Mouse (Mus musculus) forebrain, embryonic 10.5 days (tissue): ENCODE results near the gene Thada. TPM values are rescaled to one million over a fixed set of nuclear protein-coding genes. Genes with fewer than 3 reads are reported as not detected.
"Not testable (repeated sequence)": the region's sequence is repeated elsewhere in the genome, so short reads cannot be mapped to it uniquely, and the experiment has no call there.

Experiments used
- DNase-seq: peaks from one replicate; pipeline ENCODE4 v3.0.0-alpha.2; 2017; ENCODE audit warnings: low spot score; ENCODE audit errors: extremely low spot score
- H3K27ac ChIP-seq: fragments of 300-500 bp; sonication (generic); 2 replicates; pipeline ENCODE4 v1.5.1; 2016; ENCODE audit warnings: mild to moderate bottlenecking
- H3K27me3 ChIP-seq: fragments of 300-500 bp; sonication (generic); 2 replicates; pipeline ENCODE4 v1.6.1; 2016; ENCODE audit warnings: mild to moderate bottlenecking; ENCODE audit not compliant: poor library complexity, severe bottlenecking
- H3K36me3 ChIP-seq: fragments of 300-500 bp; sonication (generic); replicated peaks from 2 replicates; pipeline ENCODE4 v1.6.1; 2016; ENCODE audit warnings: mild to moderate bottlenecking, moderate library complexity
- H3K4me1 ChIP-seq: fragments of 300-500 bp; sonication (generic); 2 replicates; pipeline ENCODE4 v1.6.1; 2016
- H3K4me3 ChIP-seq: fragments of 300-500 bp; sonication (generic); 2 replicates; pipeline ENCODE4 v1.5.1; 2016; ENCODE audit warnings: mild to moderate bottlenecking, moderate library complexity
- H3K9me3 ChIP-seq: fragments of 300-500 bp; sonication (generic); 2 replicates; pipeline ENCODE4 v1.6.1; 2016; ENCODE audit warnings: mild to moderate bottlenecking, moderate library complexity
- WGBS: fragments of 180-500 bp; shearing (Covaris S2); methylation state at CpG from one replicate; pipeline ENCODE4 v1.1.7; 2016; 5-methylcytosine and 5-hydroxymethylcytosine counted together
- polyA plus RNA-seq: library from polyadenylated mRNA; unstranded; fragments of >200 nt; fragmentation: Nextera tagmentation; extraction: Ambion mirVana; gene quantifications from 2 replicates; pipeline ENCODE4 v1.2.1, GENCODE M21; 2016

Thada gene
- polyA plus RNA-seq, 1 experiment from 2014 or later, result 12.1 TPM

DNA sequence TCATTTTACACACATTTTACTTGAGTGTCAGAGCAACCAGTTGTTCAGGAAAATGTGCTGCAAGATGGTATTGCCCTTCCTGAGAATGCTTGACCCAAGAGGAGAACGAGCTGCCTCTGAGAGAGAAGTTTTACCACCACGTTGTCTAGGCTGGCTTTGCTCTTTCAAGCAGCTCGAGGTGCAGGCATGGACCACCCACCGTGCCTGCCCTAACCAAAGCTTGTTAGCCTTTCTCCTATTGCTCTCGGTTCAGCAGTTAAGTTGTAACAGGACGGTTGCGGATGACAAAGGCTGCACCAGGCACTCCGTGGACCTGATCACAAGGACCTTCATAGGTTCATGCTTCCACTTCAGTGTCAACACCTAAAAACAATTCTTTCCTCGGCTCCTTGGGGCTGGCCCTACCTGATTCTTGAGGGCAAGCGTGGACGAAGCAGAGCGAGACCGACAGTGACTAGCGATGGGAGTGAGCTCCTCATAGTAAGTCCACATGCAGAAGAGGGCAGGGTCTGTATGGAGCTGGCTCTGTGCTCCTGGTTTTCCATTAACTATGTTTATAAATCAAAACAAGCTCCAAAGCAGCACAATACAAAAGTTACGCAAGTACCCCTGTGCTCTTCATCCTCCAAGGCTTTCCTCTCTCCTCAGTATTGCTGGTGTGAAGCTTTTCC is 241.7 kb downstream of the Thada start:
- Histone ChIP-seq H3K4me1 (peaks cover 10% of the 10 kb centered on the region), H3K36me3 (peaks cover 90% of the 10 kb centered on the region), H3K9me3 (no peaks in the 10 kb centered on the region), H3K27me3 (no peaks in the 10 kb centered on the region), H3K4me3 (no peak overlapping the region), H3K27ac (no peak overlapping the region)
- DNase-seq, result no peak
- WGBS, result 71% methylated on average over 15 of the region's 15 CpGs

- H3K36me3 ChIP-seq, result peaks cover 68% of the 10 kb centered on the region
- H3K27ac ChIP-seq, H3K9me3 ChIP-seq, H3K27me3 ChIP-seq, DNase-seq, H3K4me1 ChIP-seq, H3K4me3 ChIP-seq: not testable (repeated sequence)
- WGBS, result 95% methylated on average over 2 of the region's 2 CpGs
Observed at GRCm38 (mm10) chr17:84218841-84219240, 247.2 kb downstream of the Thada start.

GRCm38 (mm10) chr17:84217696-84218095 is 248.3 kb downstream of the Thada start:
- peaks cover 58% of the 10 kb centered on the region for H3K36me3 ChIP-seq

DNA sequence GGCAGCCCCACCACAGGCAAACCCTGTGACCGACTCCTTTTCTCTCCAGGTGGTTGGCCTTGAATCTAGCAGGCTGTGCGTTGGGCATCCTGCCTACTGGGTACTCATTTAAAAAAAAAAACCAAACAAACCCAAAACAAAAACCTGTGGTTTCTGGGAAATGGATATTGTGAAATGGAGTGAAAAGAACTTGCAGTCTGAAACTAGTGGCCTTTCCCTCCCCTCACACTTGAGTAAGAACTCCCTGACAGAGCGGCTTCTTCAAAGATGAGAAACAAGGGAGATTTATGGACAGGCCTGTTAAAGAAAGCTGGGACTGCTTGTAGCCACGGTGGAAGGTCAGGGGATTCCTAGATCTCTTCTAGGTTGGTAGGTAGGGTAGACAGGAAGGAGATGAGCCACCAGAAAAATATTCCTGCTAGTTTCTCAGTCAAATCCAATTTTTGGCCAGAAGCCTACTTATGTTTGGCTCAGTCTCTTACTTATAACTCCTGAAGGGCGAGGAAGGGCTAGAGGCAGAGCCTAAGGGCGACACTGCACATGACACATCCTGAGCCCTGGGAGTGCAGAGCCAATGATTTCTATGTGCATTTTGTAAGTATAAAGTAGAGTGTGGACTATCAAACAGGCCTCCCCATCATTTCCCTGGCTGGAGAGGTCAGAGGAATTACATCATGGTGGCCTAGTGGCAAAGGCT is 250.6 kb downstream of the Thada start:
- 88% methylated on average over 6 of the region's 6 CpGs for WGBS

More at GRCm38 (mm10) chr17:84217696-84218095, 248.3 kb downstream of the Thada start:
- no peaks in the 10 kb centered on the region for H3K27me3 ChIP-seq
- H3K4me3 ChIP-seq, result no peak overlapping the region
- WGBS, result 88% methylated on average over 3 of the region's 3 CpGs
- H3K27ac ChIP-seq, result no peak overlapping the region
- no peaks in the 10 kb centered on the region for H3K9me3 ChIP-seq
- no peak for DNase-seq
- H3K4me1 ChIP-seq, result no peaks in the 10 kb centered on the region

DNA sequence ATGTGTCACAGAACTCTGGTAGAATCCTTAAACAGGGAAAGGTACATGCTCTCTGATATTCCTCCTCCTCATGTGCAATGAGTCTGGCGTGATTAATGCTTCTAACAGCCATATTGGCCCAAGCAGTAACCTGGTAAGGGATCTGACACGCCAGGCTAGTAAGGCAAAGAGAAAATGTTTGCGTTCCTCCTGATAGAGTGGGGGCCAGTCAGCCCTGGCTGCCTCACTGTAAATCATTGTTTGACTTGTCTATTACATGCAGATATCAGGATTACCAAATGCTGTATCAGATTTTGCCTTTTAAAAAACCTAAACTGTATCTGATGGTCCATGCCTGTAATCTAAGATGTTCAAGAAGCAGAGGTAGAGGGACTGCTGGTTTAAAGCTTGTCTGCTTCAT is 252.5 kb downstream of the Thada start:
- WGBS, result 91% methylated on average over 3 of the region's 3 CpGs
- H3K4me1 ChIP-seq, result 0 out of 2 replicates have a peak, but pooled peaks cover 4% of the 10 kb centered on the region
- no peaks in the 10 kb centered on the region for H3K27me3 ChIP-seq
- no peak overlapping the region for H3K27ac ChIP-seq
- no peak overlapping the region for H3K4me3 ChIP-seq
- DNase-seq, result no peak
- H3K36me3 ChIP-seq, result peaks cover 29% of the 10 kb centered on the region
- H3K9me3 ChIP-seq, result no peaks in the 10 kb centered on the region

More for the DNA sequence above, 250.6 kb downstream of the Thada start:
- no peaks in the 10 kb centered on the region for H3K9me3 ChIP-seq
- DNase-seq, result no peak
- H3K4me1 ChIP-seq, result no peaks in the 10 kb centered on the region
- no peak overlapping the region for H3K27ac ChIP-seq
- no peaks in the 10 kb centered on the region for H3K27me3 ChIP-seq
- no peak overlapping the region for H3K4me3 ChIP-seq
- H3K36me3 ChIP-seq, result peaks cover 46% of the 10 kb centered on the region

DNA sequence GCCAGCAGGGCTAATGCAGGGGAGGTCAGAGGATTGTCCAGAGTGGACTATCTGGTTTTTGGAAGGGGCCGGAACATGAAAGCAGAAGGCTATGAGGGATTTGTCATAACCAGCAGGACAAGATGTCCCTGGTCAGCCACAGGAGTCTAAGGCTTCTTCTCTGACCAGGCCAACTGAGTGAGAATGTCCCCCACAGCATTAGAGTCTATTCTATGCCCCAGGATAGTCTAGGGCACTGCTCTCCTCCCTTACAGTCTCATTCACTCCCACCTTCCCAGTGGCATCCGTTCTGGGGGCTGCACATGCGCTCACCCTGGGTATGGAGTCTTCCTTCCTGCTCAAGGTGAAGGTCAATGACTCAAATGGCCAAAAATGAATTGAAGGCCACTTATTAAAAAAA is 258.4 kb downstream of the Thada start:
- no peak overlapping the region for H3K27ac ChIP-seq
- DNase-seq, result no peak
- WGBS, result 89% methylated on average over 3 of the region's 3 CpGs

GRCm38 (mm10) chr17:84206239-84206638 is 259.8 kb downstream of the Thada start:
- 93% methylated on average over 3 of the region's 3 CpGs for WGBS
- Histone ChIP-seq H3K9me3 (no peaks in the 10 kb centered on the region), H3K36me3 (peaks cover 18% of the 10 kb centered on the region), H3K27ac (no peak overlapping the region), H3K4me1 (peaks cover 18% of the 10 kb centered on the region), H3K27me3 (no peaks in the 10 kb centered on the region), H3K4me3 (no peak overlapping the region)
- no peak for DNase-seq

More for the DNA sequence above, 258.4 kb downstream of the Thada start:
- Histone ChIP-seq H3K4me1 (peaks cover 18% of the 10 kb centered on the region), H3K36me3 (peaks cover 22% of the 10 kb centered on the region), H3K9me3 (no peaks in the 10 kb centered on the region), H3K27me3 (no peaks in the 10 kb centered on the region), H3K4me3 (no peak overlapping the region)

GRCm38 (mm10) chr17:84204962-84205361 is 261.0 kb downstream of the Thada start:
- WGBS, result 77% methylated on average over 5 of the region's 5 CpGs
- no peaks in the 10 kb centered on the region for H3K9me3 ChIP-seq
- H3K4me3 ChIP-seq, result no peak overlapping the region

GRCm38 (mm10) chr17:84203340-84203739 is 262.7 kb downstream of the Thada start:
- DNase-seq, result no peak
- Histone ChIP-seq H3K4me3 (no peak overlapping the region), H3K9me3 (no peaks in the 10 kb centered on the region), H3K27me3 (no peaks in the 10 kb centered on the region), H3K4me1 (peaks cover 16% of the 10 kb centered on the region), H3K27ac (peak overlapping the region; percentile 69), H3K36me3 (peaks cover 26% of the 10 kb centered on the region)
- WGBS, result 57% methylated on average over 7 of the region's 7 CpGs

More at GRCm38 (mm10) chr17:84204962-84205361, 261.0 kb downstream of the Thada start:
- Histone ChIP-seq H3K27me3 (no peaks in the 10 kb centered on the region), H3K36me3 (peaks cover 21% of the 10 kb centered on the region), H3K27ac (no peak overlapping the region), H3K4me1 (peaks cover 18% of the 10 kb centered on the region)
- no peak for DNase-seq

GRCm38 (mm10) chr17:84201183-84201582 is 264.8 kb downstream of the Thada start:
- WGBS, result 95% methylated on average over 5 of the region's 5 CpGs
- H3K36me3 ChIP-seq, result peaks cover 20% of the 10 kb centered on the region
- no peak overlapping the region for H3K4me3 ChIP-seq
- H3K27me3 ChIP-seq, result no peaks in the 10 kb centered on the region
- H3K9me3 ChIP-seq, result no peaks in the 10 kb centered on the region
- DNase-seq, result no peak
- peaks cover 29% of the 10 kb centered on the region for H3K4me1 ChIP-seq
- H3K27ac ChIP-seq, result no peak overlapping the region

DNA sequence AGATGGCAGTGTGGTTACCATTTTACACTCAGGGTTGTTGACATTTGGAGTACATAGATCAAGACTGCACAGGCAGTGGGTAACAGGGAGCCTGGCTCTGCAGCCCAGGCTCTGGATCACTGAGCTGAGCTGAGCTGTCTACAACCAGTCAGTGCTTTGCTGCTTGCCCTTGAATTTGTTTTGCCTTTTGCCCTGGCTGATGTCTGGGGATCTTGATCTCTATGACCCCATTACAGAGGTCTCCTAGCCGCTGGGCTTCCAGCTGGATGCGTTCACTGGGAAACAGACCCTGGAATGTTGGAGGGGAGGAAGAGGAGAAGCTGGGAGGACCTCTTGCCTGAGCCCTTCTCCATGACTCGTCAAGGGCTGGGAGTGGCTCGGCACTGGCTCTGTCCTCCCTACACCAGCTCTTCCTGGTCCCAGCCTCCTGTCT is 268.1 kb downstream of the Thada start:
- H3K27me3 ChIP-seq, result no peaks in the 10 kb centered on the region
- no peaks in the 10 kb centered on the region for H3K9me3 ChIP-seq
- peaks cover 17% of the 10 kb centered on the region for H3K36me3 ChIP-seq
- no peak overlapping the region for H3K4me3 ChIP-seq
- H3K4me1 ChIP-seq, result peaks cover 22% of the 10 kb centered on the region
- no peak for DNase-seq
- H3K27ac ChIP-seq, result peak overlapping the region; percentile 56
- WGBS, result 57% methylated on average over 4 of the region's 4 CpGs

DNA sequence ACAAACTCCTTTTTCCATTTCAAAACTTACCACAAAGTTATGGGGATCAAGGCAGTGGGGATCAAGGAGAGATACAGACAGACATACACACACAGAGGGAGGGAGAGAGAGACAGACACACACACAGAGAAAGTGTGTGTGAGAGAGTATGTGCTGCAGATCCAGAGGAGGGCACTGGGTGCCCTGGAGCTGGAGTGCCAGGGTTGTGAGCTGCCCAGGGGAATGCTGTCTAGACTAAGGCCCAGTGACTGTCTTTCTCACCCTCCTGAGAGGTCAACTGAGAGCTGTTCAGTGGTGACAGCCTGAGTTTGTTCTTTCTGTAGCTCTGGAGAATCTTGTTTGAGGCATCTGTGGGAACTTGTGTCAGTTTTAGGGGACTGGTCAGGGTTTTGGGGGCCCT is 269.7 kb downstream of the Thada start:
- Histone ChIP-seq H3K36me3 (peaks cover 33% of the 10 kb centered on the region), H3K27ac (no peak overlapping the region), H3K4me3 (no peak overlapping the region), H3K9me3 (no peaks in the 10 kb centered on the region), H3K4me1 (peaks cover 21% of the 10 kb centered on the region), H3K27me3 (no peaks in the 10 kb centered on the region)
- DNase-seq, result no peak

- H3K27me3 ChIP-seq, result no peaks in the 10 kb centered on the region
- peaks cover 21% of the 10 kb centered on the region for H3K4me1 ChIP-seq
- WGBS, result 89% methylated on average over 3 of the region's 3 CpGs
- peaks cover 30% of the 10 kb centered on the region for H3K36me3 ChIP-seq
- DNase-seq, result no peak
- no peak overlapping the region for H3K4me3 ChIP-seq
- no peak overlapping the region for H3K27ac ChIP-seq
- H3K9me3 ChIP-seq, result no peaks in the 10 kb centered on the region
Observed at GRCm38 (mm10) chr17:84195835-84196234, 270.2 kb downstream of the Thada start.
